Mouse (Mus musculus) testis, adult 2 months (tissue): ENCODE results near the gene Krtap9-1.

Experiments used
- CTCF ChIP-seq: fragments of 200-500 bp; IDR thresholded peaks from 2 replicates; pipeline ENCODE4 v1.5.1; 2012; ENCODE audit warnings: low read depth, mild to moderate bottlenecking, inconsistent platforms, low read length, moderate library complexity; ENCODE audit not compliant: control insufficient read depth, insufficient read depth, insufficient replicate concordance
- POLR2A ChIP-seq: fragments of 200-500 bp; IDR thresholded peaks from 2 replicates; pipeline ENCODE4 v1.6.1; 2012; ENCODE audit warnings: low read depth, mild to moderate bottlenecking, inconsistent platforms, low read length, moderate library complexity; ENCODE audit not compliant: control insufficient read depth

DNA sequence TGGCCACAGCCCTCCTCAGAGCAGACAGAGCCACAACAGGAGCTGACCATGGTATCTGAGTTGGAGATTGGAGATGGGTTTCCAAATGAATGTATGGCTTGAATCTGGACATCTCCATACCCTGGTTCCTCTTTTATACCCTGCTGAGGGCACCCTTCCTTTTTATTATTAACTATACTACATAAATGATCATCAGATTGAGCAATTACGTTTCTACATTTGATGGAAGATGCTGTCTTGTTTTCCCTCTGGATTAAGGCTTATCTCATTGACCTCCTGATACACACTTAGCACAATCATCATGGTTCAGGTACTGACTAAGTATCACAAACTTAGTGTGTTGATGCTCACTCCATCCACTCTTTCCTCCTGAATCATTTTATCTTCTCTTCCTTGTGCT lies 35.2 kb upstream of the Krtap9-1 start, which contains the start of gene 2300003K06Rik:
- TF ChIP-seq CTCF (no peak), POLR2A (no peak)
